Mouse (Mus musculus) limb, embryonic 14.5 days (tissue): ENCODE results near the gene Blcap. TPM values are rescaled to one million over a fixed set of nuclear protein-coding genes. Genes with fewer than 3 reads are reported as not detected.

Experiments
- ATAC-seq: fragments of 200-750 bp; cut with Nextera tagmentation; 2 replicates; pipeline ENCODE4 v1.8.0; 2017; ENCODE audit warnings: low read depth, moderate number of reproducible peaks, moderate TSS enrichment; ENCODE audit not compliant: low FRiP score
- DNase-seq: peaks from one replicate; pipeline ENCODE4 v3.0.0-alpha.2; 2015; ENCODE audit warnings: low spot score
- H3K27ac ChIP-seq: fragments of 300-500 bp; sonication (generic); replicated peaks from 2 replicates; pipeline ENCODE4 v1.5.1; 2014; ENCODE audit warnings: low read depth, mild to moderate bottlenecking, low read length, moderate library complexity, mixed read lengths
- H3K27me3 ChIP-seq: fragments of 300-500 bp; sonication (generic); 2 replicates; pipeline ENCODE4 v1.6.1; 2014; ENCODE audit warnings: low read length, mixed read lengths; ENCODE audit not compliant: control insufficient read depth, insufficient read depth
- H3K36me3 ChIP-seq: fragments of 300-500 bp; sonication (generic); 2 replicates; pipeline ENCODE4 v1.6.1; 2014; ENCODE audit warnings: mild to moderate bottlenecking, low read length, moderate library complexity, mixed read lengths; ENCODE audit not compliant: control insufficient read depth, insufficient read depth
- H3K4me1 ChIP-seq: fragments of 300-500 bp; sonication (generic); 2 replicates; pipeline ENCODE4 v1.6.1; 2014; ENCODE audit warnings: antibody characterized with exemption, low read length, mixed read lengths; ENCODE audit not compliant: control insufficient read depth, insufficient read depth
- H3K4me2 ChIP-seq: fragments of 300-500 bp; sonication (generic); replicated peaks from 2 replicates; pipeline ENCODE4 v1.6.1; 2014; ENCODE audit warnings: low read depth, mild to moderate bottlenecking, low read length, moderate library complexity; ENCODE audit not compliant: severe bottlenecking
- H3K4me3 ChIP-seq: fragments of 300-500 bp; sonication (generic); replicated peaks from 2 replicates; pipeline ENCODE4 v1.5.1; 2014; ENCODE audit warnings: low read length
- H3K9ac ChIP-seq: fragments of 300-500 bp; sonication (generic); 2 replicates; pipeline ENCODE4 v1.6.1; 2014; ENCODE audit warnings: mild to moderate bottlenecking, low read depth, low read length, moderate library complexity; ENCODE audit not compliant: severe bottlenecking
- H3K9me3 ChIP-seq: fragments of 300-500 bp; sonication (generic); 2 replicates; pipeline ENCODE4 v1.6.1; 2016; ENCODE audit warnings: low read length; ENCODE audit not compliant: control insufficient read depth
- POLR2A ChIP-seq: fragments of 200-500 bp; IDR thresholded peaks from 2 replicates; pipeline ENCODE4 v1.8.0; 2012; ENCODE audit warnings: inconsistent platforms, mild to moderate bottlenecking, moderate library complexity, borderline replicate concordance; ENCODE audit not compliant: insufficient read depth, insufficient read length; ENCODE audit errors: extremely low read depth
- WGBS: fragments of 180-500 bp; shearing (Covaris S2); extraction: QIAGEN DNeasy Blood & Tissue Kit; methylation state at CpG from one replicate; pipeline ENCODE4 v1.1.7; 2014; 5-methylcytosine and 5-hydroxymethylcytosine counted together
- polyA plus RNA-seq, 2 experiments: library from polyadenylated mRNA; depleted of rRNA in 1 of 2; stranded (reverse) in 1 of 2; unstranded in 1 of 2; fragments of >200 nt; fragmentation: Nextera tagmentation in 1 of 2; extraction: Ambion mirVana in 1 of 2; gene quantifications; 2 replicates each; pipeline versions ENCODE4 v1.2.1 to v1.2.3; 2012 to 2014

Blcap gene
- polyA plus RNA-seq (2012; rRNA removed) (65.4 and 83.0 TPM in 2 replicates), polyA plus RNA-seq (2014; fragmentation: Nextera tagmentation; extraction: Ambion mirVana) (60.3 and 74.2 TPM in 2 replicates)

DNA sequence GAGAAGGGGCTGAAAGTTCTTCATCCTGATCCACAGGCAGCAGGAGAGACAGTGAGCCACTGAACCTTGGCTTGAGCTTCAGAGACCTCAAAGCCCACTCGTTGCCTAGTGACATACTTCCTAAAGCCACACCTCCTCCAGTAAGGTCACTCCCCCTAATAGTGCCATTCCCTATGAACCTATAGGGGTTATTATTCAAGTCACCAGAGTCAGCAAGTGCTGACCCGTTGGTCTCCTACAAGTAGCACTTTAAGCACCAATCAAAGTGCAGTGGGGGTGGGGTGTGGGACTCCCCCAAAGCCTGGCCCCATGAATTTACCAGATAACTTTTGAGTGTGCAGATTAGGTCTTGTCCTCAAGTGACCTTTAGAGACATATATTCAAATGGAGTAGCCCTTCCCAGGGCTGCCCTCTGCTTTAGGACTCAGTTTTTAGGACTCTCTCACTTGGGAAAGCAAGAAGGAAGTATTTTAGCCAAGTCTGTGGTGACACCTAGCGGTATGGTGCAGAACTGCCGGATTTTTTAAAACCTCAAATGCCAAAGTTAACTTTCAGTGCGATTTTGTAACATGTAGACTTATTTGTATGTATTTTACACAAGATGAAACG, at the start of gene Blcap:
Gene Blcap (minus strand): TSS at position 51 of the 609 bp plus-strand sequence.
- H3K27me3 ChIP-seq, result no peaks in the 10 kb centered on the region
- peak; percentile 45; the same call in 1 of the 2 replicates for ATAC-seq
- H3K4me1 ChIP-seq, result peaks cover 5% of the 10 kb centered on the region
- no peaks in the 10 kb centered on the region for H3K36me3 ChIP-seq
- no peak within 1 kb of the TSS for H3K9ac ChIP-seq
- H3K4me3 ChIP-seq, result no peak within 1 kb of the TSS
- WGBS, result 10% methylated on average over 6 of the region's 6 CpGs
- no peak within 1 kb of the TSS for H3K27ac ChIP-seq
- peak; percentile 66 for DNase-seq
- H3K4me2 ChIP-seq, result no peak within 1 kb of the TSS
- TF ChIP-seq POLR2A, result no peak
- H3K9me3 ChIP-seq, result no peaks in the 10 kb centered on the region

GRCm38 (mm10) chr2:157618393-157618792, 47.3 kb upstream of the Blcap start:
- Histone ChIP-seq H3K27me3 (no peaks in the 10 kb centered on the region), H3K4me3 (no peak overlapping the region), H3K9me3 (no peaks in the 10 kb centered on the region), H3K9ac (no peak overlapping the region), H3K4me2 (no peak overlapping the region), H3K36me3 (no peaks in the 10 kb centered on the region), H3K4me1 (no peaks in the 10 kb centered on the region), H3K27ac (no peak overlapping the region)
- TF ChIP-seq POLR2A, result no peak
- DNase-seq (no peak), ATAC-seq (no peak)
- 76% methylated on average over 4 of the region's 4 CpGs for WGBS

- no peak overlapping the region for H3K4me3 ChIP-seq
- H3K9ac ChIP-seq, result no peak overlapping the region
- no peaks in the 10 kb centered on the region for H3K36me3 ChIP-seq
- no peaks in the 10 kb centered on the region for H3K27me3 ChIP-seq
- ATAC-seq, result no peak
- no peak for DNase-seq
- WGBS, result 14% methylated on average over 10 of the region's 11 CpGs
- H3K4me1 ChIP-seq, result no peaks in the 10 kb centered on the region
- no peak overlapping the region for H3K27ac ChIP-seq
- no peaks in the 10 kb centered on the region for H3K9me3 ChIP-seq
- H3K4me2 ChIP-seq, result no peak overlapping the region
- no peak for TF ChIP-seq POLR2A
Observed at GRCm38 (mm10) chr2:157613997-157614396, 42.9 kb upstream of the Blcap start.

DNA sequence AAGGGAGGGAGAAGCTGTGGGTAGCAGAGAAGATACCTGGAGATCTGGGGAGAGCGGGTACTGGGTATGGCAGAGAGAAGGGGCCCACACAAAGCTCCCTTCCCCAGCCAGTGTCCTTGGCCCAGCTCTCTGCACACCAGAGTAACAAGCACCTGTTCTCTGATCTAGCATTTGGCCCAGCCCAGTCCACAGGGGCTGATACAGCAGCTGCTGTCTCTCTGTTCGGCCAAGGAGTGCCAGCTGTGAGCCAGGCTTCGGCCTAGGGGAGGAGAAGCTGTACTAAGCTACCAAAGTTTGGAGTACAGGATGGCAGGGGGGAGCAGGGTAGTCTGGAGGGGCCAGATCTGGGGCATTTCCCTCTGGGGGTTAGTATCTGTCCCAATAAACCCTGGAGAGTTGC, 40.7 kb upstream of the Blcap start:
- WGBS, result 64% methylated on average over 3 of the region's 3 CpGs
- DNase-seq (peak; percentile 34), ATAC-seq (0 out of 2 replicates have a peak, but pooled peaks have one; percentile 41)
- peaks cover 3% of the 10 kb centered on the region; the same call in 1 of the 2 replicates for H3K4me1 ChIP-seq
- TF ChIP-seq POLR2A, result no peak
- H3K27me3 ChIP-seq, result no peaks in the 10 kb centered on the region
- no peak overlapping the region for H3K9ac ChIP-seq
- H3K27ac ChIP-seq, result no peak overlapping the region
- no peak overlapping the region for H3K4me3 ChIP-seq
- no peaks in the 10 kb centered on the region for H3K9me3 ChIP-seq
- no peak overlapping the region for H3K4me2 ChIP-seq
- no peaks in the 10 kb centered on the region for H3K36me3 ChIP-seq

DNA sequence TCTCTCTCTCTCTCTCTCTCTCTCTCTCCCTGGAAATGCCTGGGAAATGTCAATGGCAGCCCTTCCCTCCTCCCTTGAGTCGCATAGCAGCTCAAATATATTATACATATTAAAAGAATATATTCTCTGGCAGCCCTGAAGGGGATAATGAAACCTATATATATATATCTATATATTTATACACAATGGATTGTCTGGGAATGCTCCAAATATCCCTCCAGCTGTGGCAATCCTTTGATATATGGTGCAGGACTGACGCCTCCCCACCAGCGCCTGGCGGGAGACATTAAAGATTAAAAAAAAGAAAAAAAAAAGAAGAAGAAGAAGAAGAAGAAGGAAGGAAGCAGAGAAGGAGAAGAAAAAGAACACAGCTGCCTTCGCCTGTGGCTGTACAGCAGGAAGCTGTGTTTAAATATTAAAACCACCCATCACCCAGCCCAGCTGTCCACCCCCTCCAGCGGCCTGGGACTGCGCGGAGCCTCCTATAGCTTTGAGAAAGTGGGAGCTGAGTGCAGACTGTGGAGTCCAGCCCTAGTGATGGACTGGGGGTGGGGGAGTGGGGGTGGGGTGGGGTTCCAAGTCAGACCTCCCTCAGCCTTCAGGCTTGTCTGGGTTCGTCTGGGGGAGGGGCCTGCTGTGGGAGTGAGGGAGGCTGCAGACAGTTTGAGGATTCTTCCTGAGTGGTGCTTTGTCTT, 36.6 kb upstream of the Blcap start:
- Histone ChIP-seq H3K4me2 (no peak overlapping the region), H3K4me1 (peaks cover 3% of the 10 kb centered on the region; the same call in 1 of the 2 replicates), H3K36me3 (no peaks in the 10 kb centered on the region), H3K27ac (no peak overlapping the region), H3K27me3 (no peaks in the 10 kb centered on the region), H3K4me3 (no peak overlapping the region), H3K9me3 (no peaks in the 10 kb centered on the region), H3K9ac (no peak overlapping the region)
- WGBS, result 31% methylated on average over 9 of the region's 9 CpGs
- DNase-seq (peak; percentile 26), ATAC-seq (peak; percentile 56)
- no peak for TF ChIP-seq POLR2A
